Mouse (Mus musculus) hindbrain, embryonic 11.5 days (tissue): ENCODE measurements around the gene Cspg5. TPM values are rescaled to one million over a fixed set of nuclear protein-coding genes. Genes with fewer than 3 reads are reported as not detected.

Experiments used
- ATAC-seq: fragments of 200-750 bp; cut with Nextera tagmentation; 2 replicates; pipeline ENCODE4 v1.8.0; 2017; ENCODE audit warnings: mild to moderate bottlenecking, moderate TSS enrichment, moderate library complexity; ENCODE audit not compliant: low FRiP score
- DNase-seq: peaks from one replicate; pipeline ENCODE4 v3.0.0-alpha.2; 2015; ENCODE audit warnings: low spot score
- H3K27ac ChIP-seq: fragments of 300-500 bp; sonication (generic); 2 replicates; pipeline ENCODE4 v1.5.1; 2014; ENCODE audit warnings: mild to moderate bottlenecking, low read depth, low read length
- H3K27me3 ChIP-seq: fragments of 300-500 bp; sonication (generic); 2 replicates; pipeline ENCODE4 v1.6.1; 2014; ENCODE audit warnings: mild to moderate bottlenecking, low read length, moderate library complexity, mixed read lengths; ENCODE audit not compliant: control insufficient read depth, insufficient read depth
- H3K36me3 ChIP-seq: fragments of 300-500 bp; sonication (generic); 2 replicates; pipeline ENCODE4 v1.6.1; 2014; ENCODE audit warnings: mild to moderate bottlenecking, low read length, moderate library complexity, mixed read lengths; ENCODE audit not compliant: control insufficient read depth, insufficient read depth
- H3K4me1 ChIP-seq: fragments of 300-500 bp; sonication (generic); replicated peaks from 2 replicates; pipeline ENCODE4 v1.6.1; 2014; ENCODE audit warnings: low read length, mixed read lengths; ENCODE audit not compliant: control insufficient read depth, insufficient read depth
- H3K4me2 ChIP-seq: fragments of 300-500 bp; sonication (generic); replicated peaks from 2 replicates; pipeline ENCODE4 v1.6.1; 2014; ENCODE audit warnings: mild to moderate bottlenecking, low read depth, low read length
- H3K4me3 ChIP-seq: fragments of 300-500 bp; sonication (generic); 2 replicates; pipeline ENCODE4 v1.5.1; 2014; ENCODE audit warnings: low read depth, low read length
- H3K9ac ChIP-seq: fragments of 300-500 bp; sonication (generic); 2 replicates; pipeline ENCODE4 v1.6.1; 2014; ENCODE audit warnings: low read depth, low read length
- H3K9me3 ChIP-seq: fragments of 300-500 bp; sonication (generic); 2 replicates; pipeline ENCODE4 v1.6.1; 2016; ENCODE audit warnings: low read length; ENCODE audit not compliant: control insufficient read depth
- WGBS: fragments of 180-500 bp; shearing (Covaris S2); extraction: QIAGEN DNeasy Blood & Tissue Kit; methylation state at CpG from one replicate; pipeline ENCODE4 v1.1.7; 2014; 5-methylcytosine and 5-hydroxymethylcytosine counted together
- polyA plus RNA-seq: library from polyadenylated mRNA; unstranded; fragments of >200 nt; fragmentation: Nextera tagmentation; extraction: Ambion mirVana; gene quantifications from 2 replicates; pipeline ENCODE4 v1.2.1, GENCODE M21; 2014

Gene Cspg5
- polyA plus RNA-seq, 1 experiment from 2014 or later = 12.6 TPM

DNA sequence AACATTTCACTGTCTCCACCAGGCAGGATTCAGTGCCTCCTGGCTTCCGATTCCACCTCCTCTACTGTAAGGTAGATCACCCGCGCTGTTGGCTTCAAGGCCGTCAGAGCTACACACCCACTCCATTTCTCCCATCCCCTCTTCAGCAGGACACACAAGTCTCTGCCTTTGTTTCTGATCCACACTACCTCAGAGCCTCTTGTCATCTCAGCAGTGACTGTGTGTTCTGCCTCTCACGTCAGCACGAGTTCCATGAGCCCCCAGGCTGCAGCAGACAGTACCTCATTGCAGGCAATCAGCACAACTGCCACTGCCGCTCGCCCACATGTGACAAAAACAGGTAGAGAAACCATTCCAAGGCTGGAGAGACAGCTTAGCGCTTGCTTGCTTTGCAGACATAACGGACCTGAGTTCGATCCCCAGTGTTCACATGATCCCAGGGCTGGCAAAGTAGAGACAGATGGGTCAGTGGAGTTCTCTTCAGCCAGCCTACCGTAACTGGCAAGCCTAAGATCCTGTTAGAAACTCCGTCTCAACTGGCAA lies 50.4 kb downstream of the Cspg5 start:
- H3K4me3 ChIP-seq = no peak overlapping the region
- no peaks in the 10 kb centered on the region for H3K36me3 ChIP-seq
- no peak overlapping the region for H3K4me2 ChIP-seq
- 0 out of 2 replicates have a peak, but pooled peaks cover 2% of the 10 kb centered on the region for H3K4me1 ChIP-seq
- ATAC-seq (no peak), DNase-seq (no peak)
- H3K27me3 ChIP-seq = no peaks in the 10 kb centered on the region
- 87% methylated on average over 13 of the region's 13 CpGs for WGBS
- H3K27ac ChIP-seq = no peak overlapping the region
- no peak overlapping the region for H3K9ac ChIP-seq
- H3K9me3 ChIP-seq = no peaks in the 10 kb centered on the region

GRCm38 (mm10) chr9:110294786-110295185 lies 51.2 kb downstream of the Cspg5 start:
- H3K4me3 ChIP-seq = no peak overlapping the region
- DNase-seq (no peak), ATAC-seq (no peak)
- 58% methylated on average over 3 of the region's 3 CpGs for WGBS
- no peaks in the 10 kb centered on the region for H3K9me3 ChIP-seq
- no peak overlapping the region for H3K9ac ChIP-seq
- no peaks in the 10 kb centered on the region for H3K27me3 ChIP-seq
- 0 out of 2 replicates have a peak, but pooled peaks cover 2% of the 10 kb centered on the region for H3K4me1 ChIP-seq
- no peak overlapping the region for H3K4me2 ChIP-seq
- no peak overlapping the region for H3K27ac ChIP-seq
- H3K36me3 ChIP-seq = no peaks in the 10 kb centered on the region

GRCm38 (mm10) chr9:110296867-110297627 lies 53.5 kb downstream of the Cspg5 start:
- no peak overlapping the region for H3K4me3 ChIP-seq
- H3K4me1 ChIP-seq = 0 out of 2 replicates have a peak, but pooled peaks cover 2% of the 10 kb centered on the region
- no peak overlapping the region for H3K9ac ChIP-seq
- no peak overlapping the region for H3K27ac ChIP-seq
- ATAC-seq = peak; percentile 54; the same call in 1 of the 2 replicates
- no peaks in the 10 kb centered on the region for H3K36me3 ChIP-seq
- H3K27me3 ChIP-seq = no peaks in the 10 kb centered on the region
- H3K4me2 ChIP-seq = no peak overlapping the region
- no peaks in the 10 kb centered on the region for H3K9me3 ChIP-seq
- 8% methylated on average over 5 of the region's 5 CpGs for WGBS
- DNase-seq = peak; percentile 93

DNA sequence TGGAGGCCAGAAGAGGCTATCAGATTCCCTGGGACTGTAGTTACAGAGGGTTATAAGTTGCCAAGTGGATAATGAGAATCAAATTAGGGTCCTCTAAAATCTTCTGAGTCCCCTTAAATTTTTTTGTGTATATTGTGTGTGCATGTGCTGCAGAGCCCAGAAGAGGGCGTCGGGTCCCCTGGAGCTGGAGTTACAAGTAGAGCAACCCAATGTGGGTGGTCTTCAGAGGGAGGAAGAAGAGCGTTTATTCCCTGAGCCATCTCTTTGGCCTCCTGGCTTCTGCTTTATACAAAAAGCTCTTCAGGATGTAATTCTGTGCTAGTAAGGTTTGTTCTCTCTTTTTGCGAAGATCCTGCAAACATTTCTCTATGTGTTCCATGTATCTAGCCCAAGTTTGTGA lies 60.9 kb downstream of the Cspg5 start:
- Histone ChIP-seq H3K4me3 (peak overlapping the region; percentile 48), H3K4me2 (peak overlapping the region; percentile 67), H3K9ac (peak overlapping the region; percentile 76), H3K27ac (peak overlapping the region; percentile 86), H3K36me3 (no peaks in the 10 kb centered on the region), H3K9me3 (no peaks in the 10 kb centered on the region), H3K27me3 (no peaks in the 10 kb centered on the region), H3K4me1 (no peaks in the 10 kb centered on the region)
- DNase-seq = peak; percentile 71
- WGBS = 5% methylated on average over 4 of the region's 4 CpGs
- ATAC-seq = peak; percentile 59

DNA sequence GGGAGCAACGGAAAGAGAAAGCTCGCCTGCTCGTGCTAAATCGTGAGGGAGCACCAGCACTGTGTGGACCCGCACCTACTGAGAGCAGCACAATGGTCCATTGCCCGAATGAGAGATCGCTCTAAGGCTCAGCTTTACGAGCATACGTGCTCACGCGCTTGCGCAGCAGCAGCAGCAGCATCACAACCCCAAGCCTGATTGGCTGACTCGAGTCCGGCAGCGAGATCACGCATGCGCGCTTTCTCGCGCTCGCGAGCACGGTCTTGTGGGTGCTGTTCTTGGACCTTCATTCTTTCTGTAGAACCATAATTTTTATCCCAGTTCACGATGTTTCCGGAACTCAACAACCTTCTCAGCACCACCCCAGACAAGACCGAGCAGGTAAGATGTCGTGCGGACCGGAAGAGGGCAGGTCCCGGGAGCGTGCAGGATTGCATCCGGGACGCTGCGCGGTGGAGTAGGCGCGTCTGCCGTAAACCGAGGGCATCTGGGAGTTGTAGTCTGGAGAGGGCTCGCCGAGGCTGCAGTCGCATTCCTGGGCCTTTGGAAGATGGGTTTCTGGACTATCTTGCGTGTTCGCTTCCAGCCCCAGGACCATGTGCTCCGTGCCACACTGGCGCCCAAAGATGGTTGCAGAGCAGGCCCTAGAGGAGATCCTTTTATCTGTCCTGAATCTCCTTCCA lies 61.5 kb downstream of the Cspg5 start, which contains the start of gene Elp6:
Gene Elp6 (plus strand): TSS at position 205 of the 683 bp plus-strand sequence.
- Histone ChIP-seq H3K9ac (peak within 1 kb of the TSS; percentile 76), H3K4me1 (no peaks in the 10 kb centered on the region), H3K4me3 (peak within 1 kb of the TSS; percentile 48), H3K27ac (peak within 1 kb of the TSS; percentile 86), H3K36me3 (no peaks in the 10 kb centered on the region), H3K9me3 (no peaks in the 10 kb centered on the region), H3K27me3 (no peaks in the 10 kb centered on the region), H3K4me2 (peak within 1 kb of the TSS; percentile 67)
- under 1% methylated on average over 46 of the region's 46 CpGs for WGBS
- peak; percentile 98 for ATAC-seq
- peak; percentile 92 for DNase-seq

- DNase-seq (no peak), ATAC-seq (no peak)
- no peak overlapping the region for H3K27ac ChIP-seq
- no peaks in the 10 kb centered on the region for H3K4me1 ChIP-seq
- 0 out of 2 replicates have a peak overlapping the region, but pooled peaks have one; percentile 55 for H3K4me2 ChIP-seq
- H3K4me3 ChIP-seq = no peak overlapping the region
- H3K27me3 ChIP-seq = no peaks in the 10 kb centered on the region
- 95% methylated on average over 5 of the region's 5 CpGs for WGBS
- H3K36me3 ChIP-seq = no peaks in the 10 kb centered on the region
- no peaks in the 10 kb centered on the region for H3K9me3 ChIP-seq
- H3K9ac ChIP-seq = no peak overlapping the region
These were observed 62.8 kb downstream of the Cspg5 start for GRCm38 (mm10) chr9:110306371-110306770.

Other genes starting within 250 kb of the Cspg5 start
- gene Smarcc1, start 126.1 kb upstream of the Cspg5 start, polyA plus RNA-seq = 172 and 253 TPM in 2 replicates
- gene Dhx30, start 126.0 kb upstream of the Cspg5 start, polyA plus RNA-seq = 148 and 156 TPM in 2 replicates
- gene Elp6, start 61.4 kb downstream of the Cspg5 start, polyA plus RNA-seq = 35.1 and 41.9 TPM in 2 replicates
- 22.5 and 26.0 TPM in 2 replicates for gene Scap, start 89.5 kb downstream of the Cspg5 start, polyA plus RNA-seq
- 15.3 and 18.5 TPM in 2 replicates for gene Ptpn23, start 164.4 kb downstream of the Cspg5 start, polyA plus RNA-seq
- gene Ngp, start 176.0 kb downstream of the Cspg5 start, polyA plus RNA-seq = 0.14 and 0.45 TPM in 2 replicates
- gene Klhl18, start 232.9 kb downstream of the Cspg5 start, polyA plus RNA-seq = 9.2 and 9.7 TPM in 2 replicates
- gene Kif9, start 233.2 kb downstream of the Cspg5 start, polyA plus RNA-seq = 3.3 and 3.9 TPM in 2 replicates